Mouse (Mus musculus): ENCODE results near the gene 1700029I15Rik. TPM values are rescaled to one million over a fixed set of nuclear protein-coding genes. Genes with fewer than 3 reads are reported as not detected.

The 1700029I15Rik gene
- polyA plus RNA-seq, 2 experiments = 0.85 to 1.1 TPM

GRCm38 (mm10) chr2:92427882-92428281 lies 45.5 kb downstream of the 1700029I15Rik start:
- Histone ChIP-seq H3K27ac (no peak overlapping the region), H3K27me3 (ENCODE audit: control insufficient read depth, insufficient read depth, low read length) (no peaks in the 10 kb centered on the region), H3K4me1 (replicated peaks; ENCODE audit: control insufficient read depth in 2 of 2, insufficient read depth in 2 of 2, low read length in 1 of 2) (peaks cover 19 to 40% of the 10 kb centered on the region in 2 experiments), H3K4me3 (ENCODE audit: insufficient read depth in 1 of 2, low read depth in 2 of 2, low read length in 2 of 2) (no peak overlapping the region), H3K36me3 (replicated peaks; ENCODE audit: control insufficient read depth, insufficient read depth, low read depth) (peaks cover 9% of the 10 kb centered on the region), H3K9me3 (ENCODE audit: control insufficient read depth, low read length) (no peaks in the 10 kb centered on the region), H3K9ac (replicated peaks) (no peak overlapping the region), H3K4me2 (ENCODE audit: low read depth) (no peak overlapping the region)
- 60% methylated on average over 6 of the region's 6 CpGs for WGBS (ENCODE audit: insufficient replicate concordance)
- DNase-seq (ENCODE audit: low read depth in 3 of 3, low spot score in 3 of 3) (no peak), ATAC-seq (ENCODE audit: insufficient read depth) (peak; percentile 29; the same call in 1 of the 2 replicates)
- TF ChIP-seq EP300 (IDR thresholded peaks at IDR 0.05; ENCODE audit: low read depth) (no peak), CTCF (IDR thresholded peaks at IDR 0.05; ENCODE audit: low read depth) (no peak)

- H3K4me1 ChIP-seq (replicated peaks; ENCODE audit: control insufficient read depth in 2 of 2, insufficient read depth in 2 of 2, low read length in 1 of 2) = peaks cover 22 to 51% of the 10 kb centered on the region in 2 experiments
- ATAC-seq (ENCODE audit: insufficient read depth) = no peak
- no peak for TF ChIP-seq EP300 (IDR thresholded peaks at IDR 0.05; ENCODE audit: low read depth)
- TF ChIP-seq CTCF (IDR thresholded peaks at IDR 0.05; ENCODE audit: low read depth) = no peak
- WGBS (ENCODE audit: insufficient replicate concordance) = 49% methylated on average over 2 of the region's 2 CpGs
- DNase-seq (ENCODE audit: low read depth in 3 of 3, low spot score in 3 of 3) = no peak
- H3K4me2 ChIP-seq (ENCODE audit: low read depth) = no peak overlapping the region
- H3K27me3 ChIP-seq (ENCODE audit: control insufficient read depth, insufficient read depth, low read length) = no peaks in the 10 kb centered on the region
- peaks cover 8% of the 10 kb centered on the region; the same call in 1 of the 2 replicates for H3K36me3 ChIP-seq (replicated peaks; ENCODE audit: control insufficient read depth, insufficient read depth, low read depth)
- H3K27ac ChIP-seq = no peak overlapping the region
- no peak overlapping the region for H3K9ac ChIP-seq (replicated peaks)
- H3K4me3 ChIP-seq (ENCODE audit: insufficient read depth in 1 of 2, low read depth in 2 of 2, low read length in 2 of 2) = no peak overlapping the region
- no peaks in the 10 kb centered on the region for H3K9me3 ChIP-seq (ENCODE audit: control insufficient read depth, low read length)
These were observed 47.8 kb downstream of the 1700029I15Rik start for GRCm38 (mm10) chr2:92430089-92430488.

- no peak overlapping the region for H3K27ac ChIP-seq
These were observed 48.6 kb downstream of the 1700029I15Rik start for GRCm38 (mm10) chr2:92430723-92431541.

GRCm38 (mm10) chr2:92431611-92432179 lies 49.4 kb downstream of the 1700029I15Rik start:
- Histone ChIP-seq H3K27ac (no peak overlapping the region), H3K4me2 (ENCODE audit: low read depth) (peak overlapping the region; percentile 84), H3K36me3 (replicated peaks; ENCODE audit: control insufficient read depth, insufficient read depth, low read depth) (no peaks in the 10 kb centered on the region), H3K27me3 (ENCODE audit: control insufficient read depth, insufficient read depth, low read length) (no peaks in the 10 kb centered on the region), H3K4me1 (replicated peaks; ENCODE audit: control insufficient read depth in 2 of 2, insufficient read depth in 2 of 2, low read length in 1 of 2) (peaks cover 22 to 47% of the 10 kb centered on the region in 2 experiments), H3K9me3 (ENCODE audit: control insufficient read depth, low read length) (no peaks in the 10 kb centered on the region), H3K9ac (replicated peaks) (peak overlapping the region; percentile 35), H3K4me3 (ENCODE audit: insufficient read depth in 1 of 2, low read depth in 2 of 2, low read length in 2 of 2) (peak overlapping the region; percentile 49 to 61)
- DNase-seq (ENCODE audit: low read depth in 3 of 3, low spot score in 3 of 3) = no peak
- 47% methylated on average over 11 of the region's 11 CpGs for WGBS (ENCODE audit: insufficient replicate concordance)
- TF ChIP-seq CTCF (IDR thresholded peaks at IDR 0.05; ENCODE audit: low read depth) (no peak; the same call in 1 of the 2 replicates), EP300 (IDR thresholded peaks at IDR 0.05; ENCODE audit: low read depth) (no peak)
- no peak for ATAC-seq (ENCODE audit: insufficient read depth)

More at GRCm38 (mm10) chr2:92430723-92431541, 48.6 kb downstream of the 1700029I15Rik start:
- Histone ChIP-seq H3K36me3 (replicated peaks; ENCODE audit: control insufficient read depth, insufficient read depth, low read depth) (peaks cover 6% of the 10 kb centered on the region; the same call in 1 of the 2 replicates), H3K4me2 (ENCODE audit: low read depth) (peak overlapping the region; percentile 84), H3K27me3 (ENCODE audit: control insufficient read depth, insufficient read depth, low read length) (no peaks in the 10 kb centered on the region), H3K4me3 (ENCODE audit: insufficient read depth in 1 of 2, low read depth in 2 of 2, low read length in 2 of 2) (peak overlapping the region; percentile 49 to 61; a peak in 3 of 4 replicates), H3K9me3 (ENCODE audit: control insufficient read depth, low read length) (no peaks in the 10 kb centered on the region), H3K4me1 (replicated peaks; ENCODE audit: control insufficient read depth in 2 of 2, insufficient read depth in 2 of 2, low read length in 1 of 2) (peaks cover 22 to 47% of the 10 kb centered on the region in 2 experiments), H3K9ac (replicated peaks) (peak overlapping the region; percentile 35)
- 44% methylated on average over 21 of the region's 21 CpGs for WGBS (ENCODE audit: insufficient replicate concordance)
- peak; percentile 29; the same call in 1 of the 2 replicates for ATAC-seq (ENCODE audit: insufficient read depth)
- DNase-seq (ENCODE audit: low read depth in 3 of 3, low spot score in 3 of 3) = peak; percentile 51 to 55 (median 54)
- TF ChIP-seq EP300 (IDR thresholded peaks at IDR 0.05; ENCODE audit: low read depth) = peak; percentile 16; the same call in 1 of the 2 replicates
- TF ChIP-seq CTCF (IDR thresholded peaks at IDR 0.05; ENCODE audit: low read depth) = peak; percentile 33

Data from liver, embryonic 14.5 days (tissue).